Mouse (Mus musculus): ENCODE measurements around the gene Serpinh1. TPM values are rescaled to one million over a fixed set of nuclear protein-coding genes. Genes with fewer than 3 reads are reported as not detected.

Gene Serpinh1
- total and polyA plus RNA-seq, 2 experiments, result 11.7 to 16.2 TPM

DNA sequence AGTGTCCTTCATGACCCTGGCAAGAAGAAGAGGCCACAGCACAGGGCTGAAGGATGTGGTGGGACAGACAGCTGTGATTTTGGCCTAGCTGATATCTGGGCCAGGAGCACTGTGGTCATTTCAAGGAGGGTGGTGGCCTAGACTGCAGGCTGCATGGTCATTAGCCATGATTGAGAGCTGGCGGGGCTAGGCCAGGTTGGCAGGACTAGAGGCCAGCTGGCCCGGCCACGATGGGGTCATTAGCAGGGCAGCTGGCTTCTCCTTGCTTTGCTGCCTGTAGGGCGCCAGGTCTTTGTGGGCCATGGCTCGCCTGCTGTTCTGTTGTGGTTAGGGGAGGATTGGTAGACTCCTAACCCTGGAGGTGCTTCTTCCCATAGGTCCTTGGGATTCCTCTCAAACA lies 33.0 kb upstream of the Serpinh1 start:
- DNase-seq (ENCODE audit: extremely low read depth, low read depth, low spot score), result peak; percentile 45
- WGBS, result 30% methylated on average over 5 of the region's 5 CpGs
- Histone ChIP-seq H3K36me3 (ENCODE audit: control insufficient read depth, insufficient read depth, low read length) (no peaks in the 10 kb centered on the region), H3K4me3 (ENCODE audit: insufficient read depth, low read depth, low read length) (no peak overlapping the region), H3K9ac (ENCODE audit: low read depth, low read length) (no peak overlapping the region), H3K4me1 (ENCODE audit: control insufficient read depth, insufficient read depth, low read length) (no peaks in the 10 kb centered on the region), H3K27me3 (ENCODE audit: control insufficient read depth, insufficient read depth, low read length) (peaks cover 3% of the 10 kb centered on the region; the same call in 1 of the 2 replicates), H3K27ac (replicated peaks; ENCODE audit: insufficient read depth, low read depth, low read length) (no peak overlapping the region), H3K79me2 (ENCODE audit: control insufficient read depth, insufficient read depth, low read length) (no peaks in the 10 kb centered on the region)
- TF ChIP-seq CTCF (IDR thresholded peaks at IDR 0.05; ENCODE audit: low read depth, low read length) (no peak), POLR2A (IDR thresholded peaks at IDR 0.05; ENCODE audit: extremely low read depth, insufficient read depth, low read length) (no peak)

GRCm38 (mm10) chr7:99384101-99384611 lies 31.1 kb upstream of the Serpinh1 start:
- H3K36me3 ChIP-seq (ENCODE audit: control insufficient read depth, insufficient read depth, low read length), result no peaks in the 10 kb centered on the region
- H3K27ac ChIP-seq (replicated peaks; ENCODE audit: insufficient read depth, low read depth, low read length), result no peak overlapping the region
- TF ChIP-seq POLR2A (IDR thresholded peaks at IDR 0.05; ENCODE audit: extremely low read depth, insufficient read depth, low read length), result no peak
- no peak for TF ChIP-seq CTCF (IDR thresholded peaks at IDR 0.05; ENCODE audit: low read depth, low read length)
- no peak overlapping the region for H3K9ac ChIP-seq (ENCODE audit: low read depth, low read length)
- no peak for DNase-seq (ENCODE audit: extremely low read depth, low read depth, low spot score)
- H3K79me2 ChIP-seq (ENCODE audit: control insufficient read depth, insufficient read depth, low read length), result no peaks in the 10 kb centered on the region
- no peaks in the 10 kb centered on the region for H3K4me1 ChIP-seq (ENCODE audit: control insufficient read depth, insufficient read depth, low read length)
- WGBS, result 62% methylated on average over 4 of the region's 4 CpGs
- peaks cover 3% of the 10 kb centered on the region; the same call in 1 of the 2 replicates for H3K27me3 ChIP-seq (ENCODE audit: control insufficient read depth, insufficient read depth, low read length)
- H3K4me3 ChIP-seq (ENCODE audit: insufficient read depth, low read depth, low read length), result no peak overlapping the region

DNA sequence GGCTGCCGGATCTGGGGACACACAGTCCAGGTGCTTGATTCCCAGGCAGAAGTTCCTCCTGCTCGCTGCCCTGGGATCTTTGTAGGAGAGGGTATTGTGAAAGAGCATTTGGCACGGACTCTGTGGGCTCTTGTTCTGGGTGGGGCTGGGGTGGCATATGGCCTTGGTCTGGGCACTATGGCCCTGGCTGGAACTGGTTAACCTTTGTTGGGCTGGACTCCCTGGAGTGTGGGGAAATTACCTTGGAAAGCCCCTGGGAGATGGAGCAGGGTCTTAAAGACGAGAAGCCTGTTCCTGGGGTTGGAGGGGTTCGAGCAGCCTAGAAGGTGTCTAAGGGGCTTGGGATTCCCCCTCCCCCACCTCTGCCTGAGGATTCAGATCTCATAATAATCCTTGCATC lies 30.2 kb upstream of the Serpinh1 start:
- Histone ChIP-seq H3K4me1 (ENCODE audit: control insufficient read depth, insufficient read depth, low read length) (no peaks in the 10 kb centered on the region), H3K79me2 (ENCODE audit: control insufficient read depth, insufficient read depth, low read length) (no peaks in the 10 kb centered on the region), H3K36me3 (ENCODE audit: control insufficient read depth, insufficient read depth, low read length) (no peaks in the 10 kb centered on the region), H3K9ac (ENCODE audit: low read depth, low read length) (no peak overlapping the region), H3K27ac (replicated peaks; ENCODE audit: insufficient read depth, low read depth, low read length) (no peak overlapping the region), H3K27me3 (ENCODE audit: control insufficient read depth, insufficient read depth, low read length) (peaks cover 3% of the 10 kb centered on the region; the same call in 1 of the 2 replicates), H3K4me3 (ENCODE audit: insufficient read depth, low read depth, low read length) (no peak overlapping the region)
- peak; percentile 46 for DNase-seq (ENCODE audit: extremely low read depth, low read depth, low spot score)
- TF ChIP-seq POLR2A (IDR thresholded peaks at IDR 0.05; ENCODE audit: extremely low read depth, insufficient read depth, low read length) (no peak), CTCF (IDR thresholded peaks at IDR 0.05; ENCODE audit: low read depth, low read length) (no peak)
- 55% methylated on average over 5 of the region's 5 CpGs for WGBS

DNA sequence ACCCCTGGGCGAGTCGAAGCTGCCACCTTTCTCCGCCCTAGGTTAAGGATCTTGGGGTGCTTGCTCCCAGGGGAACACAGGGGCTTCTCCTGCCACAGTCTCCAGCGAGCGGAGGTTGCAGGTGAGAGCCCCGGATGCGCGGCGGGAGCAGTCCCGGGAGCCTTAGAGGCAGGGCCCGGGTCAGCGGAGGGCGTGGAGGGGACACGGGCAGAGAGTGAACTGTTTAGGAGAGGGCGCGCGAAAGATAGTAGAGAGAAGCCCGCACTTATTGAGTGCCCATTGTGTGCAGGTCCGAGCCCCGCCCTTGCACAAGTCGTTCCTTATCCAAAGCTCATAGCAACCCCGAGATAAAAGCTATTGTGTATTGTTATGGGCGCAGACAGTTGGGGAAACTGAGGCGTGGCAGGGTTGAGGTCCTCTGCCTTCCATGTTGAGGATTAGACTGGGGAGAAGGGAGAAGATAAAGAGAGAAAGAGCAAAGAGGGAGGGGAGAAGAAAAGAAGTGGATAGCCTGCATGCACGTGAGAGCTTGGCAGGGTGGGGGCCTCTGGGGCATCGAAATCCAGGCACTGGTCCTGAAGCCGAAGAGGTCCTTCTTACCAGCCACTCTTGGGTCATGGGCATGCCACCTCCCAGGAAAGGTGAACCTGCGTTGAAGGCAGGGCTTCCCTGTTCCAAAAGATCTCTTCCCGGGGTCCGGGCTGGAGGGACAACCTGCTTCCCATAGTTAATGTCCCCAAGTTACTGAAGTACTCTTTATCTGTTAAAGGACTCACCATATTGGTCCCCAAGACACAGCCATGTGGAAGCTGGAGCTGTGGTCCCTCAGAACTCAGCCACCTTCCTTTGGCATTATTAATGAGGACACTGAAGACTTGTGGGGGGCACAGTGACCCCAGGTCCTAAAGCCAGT lies 29.3 kb upstream of the Serpinh1 start:
- H3K27ac ChIP-seq (replicated peaks; ENCODE audit: insufficient read depth, low read depth, low read length), result no peak overlapping the region
- H3K4me3 ChIP-seq (ENCODE audit: insufficient read depth, low read depth, low read length), result peak overlapping the region; percentile 62
- no peaks in the 10 kb centered on the region for H3K79me2 ChIP-seq (ENCODE audit: control insufficient read depth, insufficient read depth, low read length)
- H3K4me1 ChIP-seq (ENCODE audit: control insufficient read depth, insufficient read depth, low read length), result no peaks in the 10 kb centered on the region
- peak overlapping the region; percentile 66 for H3K9ac ChIP-seq (ENCODE audit: low read depth, low read length)
- no peak for DNase-seq (ENCODE audit: extremely low read depth, low read depth, low spot score)
- WGBS, result 13% methylated on average over 30 of the region's 30 CpGs
- peaks cover 3% of the 10 kb centered on the region; the same call in 1 of the 2 replicates for H3K27me3 ChIP-seq (ENCODE audit: control insufficient read depth, insufficient read depth, low read length)
- H3K36me3 ChIP-seq (ENCODE audit: control insufficient read depth, insufficient read depth, low read length), result no peaks in the 10 kb centered on the region
- TF ChIP-seq POLR2A (IDR thresholded peaks at IDR 0.05; ENCODE audit: extremely low read depth, insufficient read depth, low read length), result no peak
- no peak for TF ChIP-seq CTCF (IDR thresholded peaks at IDR 0.05; ENCODE audit: low read depth, low read length)

DNA sequence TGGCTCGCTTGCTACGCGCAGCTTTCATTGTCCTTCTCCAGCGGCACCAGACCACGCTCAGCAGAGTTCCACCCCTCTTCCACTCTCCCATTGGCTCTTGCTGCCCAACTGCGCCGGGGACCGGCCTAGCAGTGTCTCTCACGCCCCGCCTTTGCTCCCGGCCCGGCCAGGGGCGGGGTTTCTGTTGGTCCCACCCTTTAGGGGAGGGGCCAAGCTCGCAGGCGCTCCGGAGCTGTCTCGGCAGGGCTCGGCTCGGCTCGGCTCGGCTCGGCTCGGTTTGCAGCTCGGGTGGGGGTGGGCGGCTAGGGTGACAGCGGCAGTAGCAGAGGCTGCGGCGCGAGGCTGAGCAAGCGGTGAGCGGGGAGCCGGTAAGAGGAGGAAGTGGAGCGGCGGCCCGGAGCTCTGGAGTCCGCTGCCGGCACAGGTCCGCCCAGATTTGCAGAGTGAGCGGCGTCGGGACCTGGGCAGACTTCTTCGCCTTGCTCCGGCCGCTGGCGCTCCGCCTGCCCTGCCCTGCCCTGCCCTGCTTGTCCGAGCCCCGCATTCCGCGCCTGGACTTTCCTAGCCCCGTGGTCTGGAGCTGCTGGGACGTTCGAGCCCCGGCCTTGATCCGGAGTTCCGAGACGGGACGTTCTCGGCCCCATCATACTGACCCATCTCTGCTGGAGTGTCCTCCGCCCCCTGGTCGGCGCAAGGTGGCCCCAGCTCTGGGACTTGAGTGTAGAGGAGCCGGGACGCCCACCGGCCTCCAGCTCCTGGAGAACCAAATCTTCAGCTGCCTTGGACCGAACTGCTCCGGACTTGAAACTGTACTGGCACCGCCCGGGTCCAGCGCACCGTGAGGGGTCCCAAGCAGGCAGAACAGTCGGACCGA lies 28.4 kb upstream of the Serpinh1 start, which contains the start of gene Gdpd5:
Gene Gdpd5, plus strand, starts transcription at position 201 of the 874 bp plus-strand sequence.
- Histone ChIP-seq H3K27me3 (ENCODE audit: control insufficient read depth, insufficient read depth, low read length) (peaks cover 3% of the 10 kb centered on the region; the same call in 1 of the 2 replicates), H3K27ac (replicated peaks; ENCODE audit: insufficient read depth, low read depth, low read length) (peak within 1 kb of the TSS; percentile 3; the same call in 1 of the 2 replicates), H3K4me3 (ENCODE audit: insufficient read depth, low read depth, low read length) (peak within 1 kb of the TSS; percentile 63), H3K4me1 (ENCODE audit: control insufficient read depth, insufficient read depth, low read length) (no peaks in the 10 kb centered on the region), H3K9ac (ENCODE audit: low read depth, low read length) (peak within 1 kb of the TSS; percentile 66), H3K36me3 (ENCODE audit: control insufficient read depth, insufficient read depth, low read length) (no peaks in the 10 kb centered on the region), H3K79me2 (ENCODE audit: control insufficient read depth, insufficient read depth, low read length) (no peaks in the 10 kb centered on the region)
- peak; percentile 78 for DNase-seq (ENCODE audit: extremely low read depth, low read depth, low spot score)
- TF ChIP-seq POLR2A (IDR thresholded peaks at IDR 0.05; ENCODE audit: extremely low read depth, insufficient read depth, low read length) (no peak), CTCF (IDR thresholded peaks at IDR 0.05; ENCODE audit: low read depth, low read length) (no peak)
- 1% methylated on average over 73 of the region's 73 CpGs for WGBS

Measured in liver, adult 2 months (tissue).